Mouse (Mus musculus) spleen, postnatal 36 days (tissue): ENCODE results near the gene Kiss1.
"Not testable (repeated sequence)": the region's sequence is repeated elsewhere in the genome, so short reads cannot be mapped to it uniquely, and the experiment has no call there.

Experiments used
- DNase-seq, 2 experiments: peaks; one replicate each; pipeline ENCODE4 v3.0.0; 2022; ENCODE audit warnings: low spot score in 2 of 2, mixed read lengths in 1 of 2

Kiss1 gene

GRCm38 (mm10) chr1:133317149-133317548 is 4.5 kb upstream of the Kiss1 start:
- no peak for DNase-seq

- no peak for DNase-seq
Observed at GRCm38 (mm10) chr1:133323333-133323732, 1.7 kb downstream of the Kiss1 start.

DNA sequence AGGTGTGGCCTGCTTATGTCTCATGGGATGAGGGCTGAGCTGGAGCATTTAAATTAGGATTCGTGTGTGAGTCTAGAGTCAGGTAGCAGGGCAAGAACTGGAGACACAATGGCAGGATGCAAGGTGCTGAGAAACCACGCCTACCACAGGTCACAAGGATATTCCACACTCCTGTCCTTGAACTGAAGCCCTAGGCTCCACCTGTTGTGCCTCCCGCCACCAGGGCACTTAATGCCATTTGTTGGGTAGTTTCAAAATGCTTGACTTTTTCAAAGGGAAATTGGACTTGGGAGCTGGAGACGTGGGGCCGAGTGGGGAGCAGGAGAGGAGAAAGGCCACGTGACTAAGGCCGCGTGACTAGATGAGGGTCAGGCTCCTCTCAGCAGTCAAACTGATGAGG is 4.3 kb downstream of the Kiss1 start:
- DNase-seq: no peak

GRCm38 (mm10) chr1:133327094-133327493 is 5.4 kb downstream of the Kiss1 start:
- DNase-seq: no peak

DNA sequence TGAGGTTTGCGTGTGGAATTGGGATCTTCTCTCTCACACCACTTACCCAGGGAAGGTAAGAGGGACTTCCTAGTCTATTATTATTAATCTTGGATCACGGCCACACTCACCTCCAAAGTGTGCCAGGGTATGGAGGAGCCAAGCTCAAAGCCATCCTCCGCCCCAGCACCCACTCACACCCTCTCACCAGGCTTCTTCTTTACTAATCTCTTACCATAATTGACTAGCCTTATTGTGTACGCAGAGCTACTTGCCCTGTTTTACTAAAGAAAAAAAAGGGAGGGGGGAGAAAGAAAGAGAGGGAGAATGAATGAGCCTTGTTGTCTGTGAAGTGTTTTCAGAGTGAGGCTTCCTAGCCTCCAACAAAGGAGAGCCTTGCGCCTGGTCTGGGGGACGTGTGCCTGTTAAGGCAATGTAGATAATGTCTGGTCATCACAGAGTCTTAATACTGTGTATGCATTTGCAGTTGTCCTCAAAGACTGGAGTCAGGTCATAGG is 6.7 kb downstream of the Kiss1 start:
- DNase-seq: no peak

DNA sequence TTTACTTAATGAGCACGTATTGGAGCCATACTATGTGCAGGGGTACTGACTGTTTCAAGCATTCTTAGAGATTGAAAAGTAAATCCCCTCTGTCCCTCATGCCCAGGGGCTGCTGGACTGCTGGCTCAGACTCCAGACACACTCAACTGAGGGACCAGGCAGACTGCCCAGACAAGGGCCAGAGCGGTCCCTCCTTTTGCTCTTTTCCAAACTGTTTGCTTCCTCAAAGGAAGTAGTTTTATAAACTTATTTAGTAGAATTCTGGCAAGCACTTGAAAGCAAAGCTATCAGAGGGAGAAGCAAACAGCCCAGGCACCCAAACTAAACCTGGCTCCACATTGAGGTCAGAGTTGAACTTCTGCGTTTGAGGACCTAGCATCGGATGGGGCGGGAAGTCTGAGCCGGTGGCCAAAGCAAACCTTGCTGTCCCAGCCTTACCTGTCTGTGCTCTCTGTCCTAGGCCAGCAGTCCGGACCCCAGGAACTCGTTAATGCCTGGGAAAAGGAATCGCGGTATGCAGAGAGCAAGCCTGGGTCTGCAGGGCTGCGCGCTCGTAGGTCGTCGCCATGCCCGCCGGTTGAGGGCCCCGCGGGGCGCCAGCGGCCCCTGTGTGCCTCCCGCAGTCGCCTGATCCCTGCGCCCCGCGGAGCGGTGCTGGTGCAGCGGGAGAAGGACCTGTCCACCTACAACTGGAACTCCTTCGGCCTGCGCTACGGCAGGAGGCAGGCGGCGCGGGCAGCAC is 7.4 kb downstream of the Kiss1 start:
- no peak for DNase-seq

GRCm38 (mm10) chr1:133329638-133329964 is 7.9 kb downstream of the Kiss1 start:
- DNase-seq: no peak

GRCm38 (mm10) chr1:133331142-133331541 is 9.5 kb downstream of the Kiss1 start:
- no peak for DNase-seq

DNA sequence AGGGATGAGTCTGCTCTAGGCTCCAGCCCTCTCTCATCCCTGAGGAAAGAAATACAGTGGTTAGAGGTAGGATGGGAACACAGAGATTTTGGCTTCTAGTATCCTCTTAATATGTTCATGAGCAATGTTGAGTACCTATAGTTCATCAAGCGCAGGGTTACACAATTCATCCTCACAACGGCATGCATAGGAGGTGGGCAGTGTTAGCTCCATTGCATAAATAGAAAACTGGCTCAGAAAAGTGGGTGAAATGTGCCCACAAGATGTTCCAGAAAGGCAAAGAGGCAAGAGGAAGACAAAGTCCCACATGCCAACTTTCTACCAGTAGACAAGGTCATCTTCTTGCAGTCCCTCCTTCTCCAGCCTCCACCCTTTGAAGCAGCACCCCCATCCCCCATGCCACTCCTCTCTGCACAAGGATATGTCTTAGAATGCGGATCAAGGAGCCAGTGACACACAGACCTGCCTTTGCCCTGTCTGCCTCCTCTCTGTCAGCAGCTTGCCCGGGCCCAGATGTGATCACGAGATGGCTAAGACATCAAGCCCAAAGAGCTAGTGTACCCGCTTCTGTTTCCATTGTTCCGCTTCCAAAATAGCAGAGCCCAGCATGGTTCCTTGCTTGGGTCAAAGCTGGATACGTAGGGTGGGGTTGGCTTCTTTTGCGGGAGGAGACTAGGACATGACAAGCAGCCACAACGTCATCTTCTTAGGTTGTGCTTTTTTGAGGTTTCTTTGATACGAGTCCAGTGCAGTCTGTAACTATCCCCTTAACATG is 11.2 kb downstream of the Kiss1 start:
- DNase-seq: no peak

GRCm38 (mm10) chr1:133333937-133334336 is 12.3 kb downstream of the Kiss1 start:
- DNase-seq: no peak

DNA sequence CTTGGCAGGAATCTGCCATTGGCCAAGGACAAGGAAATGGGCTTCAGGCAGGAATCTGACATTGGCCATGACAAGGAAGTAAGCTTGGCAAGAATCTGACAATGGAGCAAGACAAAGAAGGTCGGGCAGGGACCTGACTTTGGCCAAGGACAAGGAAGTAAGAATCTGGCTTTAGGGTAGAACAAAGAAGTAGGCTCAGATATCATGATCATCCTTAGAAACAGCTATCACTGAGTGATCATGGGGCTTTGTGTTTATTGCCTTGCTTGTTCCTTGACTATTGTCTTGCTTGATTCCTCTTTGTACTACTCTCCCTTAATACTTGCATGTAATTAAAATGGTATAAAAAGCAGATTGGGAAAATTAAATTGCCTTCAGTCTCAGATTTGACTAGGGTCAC is 18.7 kb downstream of the Kiss1 start:
- DNase-seq: not testable (repeated sequence)

DNA sequence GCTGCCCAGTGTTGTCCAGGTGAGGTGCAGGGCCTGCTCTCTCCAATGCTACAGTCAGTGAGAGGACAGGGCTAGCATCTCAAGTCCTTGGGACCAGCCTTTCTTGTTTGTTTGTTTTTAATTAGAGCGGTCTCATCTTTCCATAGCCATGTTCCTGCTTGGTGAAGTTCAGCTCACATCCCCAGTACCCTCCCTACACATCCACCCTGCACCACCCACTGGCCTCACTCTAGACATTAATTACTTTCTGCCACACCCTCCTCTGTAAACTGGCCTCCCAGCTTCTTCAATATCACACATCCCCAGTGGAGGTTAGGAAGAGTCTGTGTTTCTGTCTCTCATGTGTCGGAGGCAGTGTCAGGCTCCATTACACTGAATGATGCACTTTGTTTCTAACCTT is 22.7 kb downstream of the Kiss1 start:
- DNase-seq: no peak

DNA sequence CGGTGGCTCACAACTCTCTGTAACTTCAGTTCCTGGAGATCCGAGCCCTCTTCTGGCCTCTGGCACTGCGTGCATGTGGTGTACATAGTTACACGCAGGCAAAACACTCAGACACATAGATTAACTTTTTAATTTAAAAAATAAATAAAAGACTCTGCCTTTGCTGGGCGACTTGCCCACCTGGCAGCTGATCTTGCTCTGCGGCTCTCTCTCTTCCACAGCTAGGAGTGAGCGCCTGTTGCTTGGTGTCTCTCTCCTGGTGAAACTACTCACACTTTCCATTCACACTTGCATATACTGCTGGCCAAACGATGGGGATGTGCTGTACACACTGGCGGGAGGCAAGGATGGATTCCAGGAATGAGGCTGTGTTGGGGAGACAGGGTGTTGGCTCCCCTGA is 24.9 kb downstream of the Kiss1 start:
- no peak for DNase-seq

- DNase-seq: no peak
Observed at GRCm38 (mm10) chr1:133347226-133347625, 25.6 kb downstream of the Kiss1 start.

- peak; percentile 56 to 60 for DNase-seq
Observed at GRCm38 (mm10) chr1:133347693-133348520, 26.2 kb downstream of the Kiss1 start.

- DNase-seq: no peak
Observed at GRCm38 (mm10) chr1:133350210-133350609, 28.5 kb downstream of the Kiss1 start, which contains the start of gene Ren1. Ren1 (plus strand) TSS chr1:133350510.

- DNase-seq: no peak
Observed at GRCm38 (mm10) chr1:133351762-133352161, 30.1 kb downstream of the Kiss1 start.

- DNase-seq: peak; percentile 74
Observed at GRCm38 (mm10) chr1:133353371-133353809, 31.7 kb downstream of the Kiss1 start.

DNA sequence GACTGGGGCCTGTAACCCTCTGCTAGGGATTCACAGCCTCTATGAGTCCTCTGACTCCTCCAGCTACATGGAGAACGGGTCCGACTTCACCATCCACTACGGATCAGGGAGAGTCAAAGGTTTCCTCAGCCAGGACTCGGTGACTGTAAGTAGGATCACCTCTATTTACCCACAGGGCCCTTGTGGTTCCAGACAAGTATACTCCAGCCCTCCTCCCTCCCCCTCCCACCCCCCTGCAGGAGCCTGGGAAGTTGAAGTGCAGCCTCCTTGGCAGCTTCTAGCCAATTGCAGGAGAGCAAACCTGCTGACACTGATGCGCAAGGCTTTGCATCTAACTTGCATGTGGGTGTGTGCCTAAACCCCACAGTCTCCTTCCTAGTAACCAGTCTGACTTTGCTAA is 33.8 kb downstream of the Kiss1 start:
- DNase-seq: no peak

DNA sequence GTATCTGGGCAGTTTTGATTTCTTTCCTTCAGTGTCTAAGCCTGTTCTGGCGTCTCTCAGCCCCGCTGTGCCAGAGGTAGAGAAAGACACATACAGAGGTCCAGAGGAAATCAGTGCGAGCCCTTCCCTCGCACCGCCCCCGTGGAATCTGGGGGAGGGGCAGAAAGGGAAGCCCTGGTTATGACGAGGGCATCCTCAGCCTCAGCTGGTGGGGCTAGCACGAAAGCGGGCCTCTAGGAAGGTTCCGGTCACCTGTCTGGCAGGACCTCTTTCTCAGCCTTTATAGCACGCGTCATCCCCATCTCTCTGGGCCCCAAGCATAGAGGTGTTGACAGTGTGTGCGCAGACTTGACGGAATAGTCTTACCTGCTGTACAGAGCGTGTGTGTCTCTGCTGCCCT is 34.2 kb downstream of the Kiss1 start:
- no peak for DNase-seq

GRCm38 (mm10) chr1:133356330-133356729 is 34.7 kb downstream of the Kiss1 start:
- peak; percentile 74 to 76 for DNase-seq

GRCm38 (mm10) chr1:133361006-133361405 is 39.3 kb downstream of the Kiss1 start:
- no peak for DNase-seq
